Mouse (Mus musculus): ENCODE data around the gene Pax2.

DNA sequence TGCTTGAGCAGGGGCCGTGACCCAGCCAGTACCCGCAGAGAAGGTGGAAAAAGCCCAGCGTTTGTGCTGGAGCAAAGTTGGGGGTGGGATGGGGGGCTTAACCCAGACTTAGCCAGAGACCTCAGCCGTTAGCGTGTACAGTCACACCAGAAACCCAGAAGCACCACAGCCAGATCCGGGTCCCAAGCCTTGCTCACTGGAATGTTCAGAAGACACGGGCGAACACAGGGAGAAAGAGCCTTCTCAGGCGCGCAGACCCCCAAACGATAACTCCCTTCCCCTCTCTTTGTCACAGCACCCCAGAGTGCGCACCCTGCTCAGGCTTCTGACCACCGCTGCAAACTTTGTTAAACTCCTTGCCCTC, 14.1 kb upstream of the Pax2 start:
- TF ChIP-seq POLR2A (IDR thresholded peaks at IDR 0.05; ENCODE audit: low read depth, low read length) = no peak
- TF ChIP-seq CTCF (IDR thresholded peaks at IDR 0.05; ENCODE audit: extremely low read depth, insufficient read depth, insufficient read length, insufficient replicate concordance) = no peak

All from spleen, adult 2 months (tissue).